Mouse (Mus musculus): ENCODE measurements at regions not wholly inside any gene's neighbourhood (a gene's known extent, or its start where the extent isn't known, plus 50 kb on each side); places are given as distances from the start of the nearest gene placed in this dataset.
"Not testable (repeated sequence)": the region's sequence is repeated elsewhere in the genome, so short reads cannot be mapped to it uniquely, and the experiment has no call there.

DNA sequence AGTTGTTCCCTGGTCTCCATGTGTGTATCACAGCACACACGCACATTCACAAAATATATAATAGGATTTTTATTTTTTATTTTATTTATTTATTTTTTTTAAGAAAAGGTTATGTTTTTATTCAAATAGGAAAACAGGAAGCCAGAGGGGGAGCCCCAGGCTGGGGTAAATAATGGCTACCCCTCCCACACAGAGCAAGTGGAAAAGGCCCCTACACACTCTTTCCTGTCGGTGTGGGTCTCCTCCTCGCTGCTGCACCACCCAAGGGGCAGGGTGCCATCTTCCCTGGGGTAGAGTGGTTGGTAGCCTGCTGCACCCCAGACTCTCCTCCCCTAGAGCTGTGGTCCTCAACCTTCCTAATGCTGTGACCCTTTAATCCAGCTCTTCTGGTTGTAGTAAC lies 181.6 kb downstream of the Katnal1 start:
- TF ChIP-seq EP300 (IDR thresholded peaks at IDR 0.05; ENCODE audit: insufficient read depth, low read depth, low read length) (no peak), POLR2A (IDR thresholded peaks at IDR 0.05; ENCODE audit: insufficient read depth, low read length) (no peak), CTCF (IDR thresholded peaks at IDR 0.05; ENCODE audit: low read depth, low read length) (no peak)
- no peaks in the 10 kb centered on the region for H3K27me3 ChIP-seq (ENCODE audit: control insufficient read depth, insufficient read depth, low read length, poor library complexity, severe bottlenecking)
- H3K36me3 ChIP-seq (ENCODE audit: control insufficient read depth, insufficient read depth, low read length, poor library complexity, severe bottlenecking) = no peaks in the 10 kb centered on the region
- peak overlapping the region; percentile 90; the same call in 1 of the 2 replicates for H3K27ac ChIP-seq (ENCODE audit: insufficient read depth, low read length)
- H3K4me3 ChIP-seq (ENCODE audit: low read depth, low read length) = no peak overlapping the region
- H3K9ac ChIP-seq (ENCODE audit: low read depth, poor library complexity, severe bottlenecking) = peak overlapping the region; percentile 40; the same call in 1 of the 2 replicates
- 0 out of 2 replicates have a peak, but pooled peaks cover 3% of the 10 kb centered on the region for H3K9me3 ChIP-seq (replicated peaks; ENCODE audit: control insufficient read depth, insufficient read depth, low read length, poor library complexity, severe bottlenecking)
- peaks cover 3% of the 10 kb centered on the region for H3K4me1 ChIP-seq (ENCODE audit: control insufficient read depth, insufficient read depth, low read length)

DNA sequence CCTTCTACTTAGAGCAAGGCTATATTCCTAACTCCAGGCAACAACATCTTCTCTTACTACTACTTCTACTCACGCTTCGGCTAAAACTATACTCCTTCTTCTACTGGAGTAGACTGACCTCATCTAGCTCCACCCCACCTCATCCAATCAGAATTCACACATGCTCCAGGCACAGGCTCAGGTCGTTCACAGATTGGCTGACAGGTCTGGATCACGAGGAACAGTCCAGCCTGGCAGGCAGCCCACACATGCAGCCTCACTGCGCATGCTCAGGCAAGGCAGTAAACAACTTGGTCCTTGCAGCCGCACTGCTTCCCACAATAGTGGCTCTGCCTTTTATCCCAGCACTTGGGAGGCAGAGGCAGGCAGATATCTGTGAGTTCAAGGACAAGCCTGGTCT lies 182.4 kb downstream of the Katnal1 start:
- peak overlapping the region; percentile 65; the same call in 1 of the 2 replicates for H3K9ac ChIP-seq (ENCODE audit: low read depth, poor library complexity, severe bottlenecking)
- TF ChIP-seq EP300 (IDR thresholded peaks at IDR 0.05; ENCODE audit: insufficient read depth, low read depth, low read length) = peak; percentile 88; the same call in 1 of the 2 replicates

DNA sequence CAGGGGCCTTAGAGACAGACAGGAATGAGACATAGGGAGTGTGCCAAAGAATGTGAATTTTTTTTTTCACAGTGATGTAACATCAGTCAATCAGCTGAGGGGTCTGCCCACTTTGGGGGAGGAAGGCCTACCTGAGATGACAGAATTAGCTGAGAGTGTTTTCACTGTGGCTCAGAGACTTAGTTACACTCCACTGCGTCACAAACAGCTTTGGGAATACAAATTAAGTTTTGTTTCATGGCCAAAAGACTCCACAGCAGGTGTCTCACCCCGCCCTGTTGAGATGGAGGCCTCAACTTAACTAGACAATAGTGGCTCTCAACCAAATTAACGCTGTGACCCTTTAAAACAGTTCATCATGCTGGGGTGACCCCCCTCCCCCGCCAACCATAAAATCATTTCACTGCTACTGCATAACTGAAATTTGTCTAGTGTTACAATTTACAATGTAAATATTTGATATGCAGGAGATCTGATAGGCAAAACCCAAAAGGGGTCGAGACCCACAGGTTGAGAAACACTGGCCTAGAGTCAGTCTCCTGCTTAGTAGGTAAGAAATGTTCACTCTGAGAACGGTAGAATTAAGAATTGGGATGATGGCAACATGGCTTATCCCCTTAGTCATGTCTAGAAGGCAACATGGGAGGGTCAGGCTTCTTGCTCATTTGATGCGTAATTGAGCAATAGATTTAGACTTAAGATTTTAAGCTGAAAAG lies 184.3 kb downstream of the Katnal1 start:
- Histone ChIP-seq H3K4me1 (ENCODE audit: control insufficient read depth, insufficient read depth, low read length) (peaks cover 7% of the 10 kb centered on the region), H3K9ac (ENCODE audit: low read depth, poor library complexity, severe bottlenecking) (no peak overlapping the region), H3K27me3 (ENCODE audit: control insufficient read depth, insufficient read depth, low read length, poor library complexity, severe bottlenecking) (no peaks in the 10 kb centered on the region), H3K27ac (ENCODE audit: insufficient read depth, low read length) (peak overlapping the region; percentile 43), H3K9me3 (replicated peaks; ENCODE audit: control insufficient read depth, insufficient read depth, low read length, poor library complexity, severe bottlenecking) (0 out of 2 replicates have a peak, but pooled peaks cover 3% of the 10 kb centered on the region), H3K4me3 (ENCODE audit: low read depth, low read length) (no peak overlapping the region), H3K36me3 (ENCODE audit: control insufficient read depth, insufficient read depth, low read length, poor library complexity, severe bottlenecking) (no peaks in the 10 kb centered on the region)
- TF ChIP-seq CTCF (IDR thresholded peaks at IDR 0.05; ENCODE audit: low read depth, low read length) = no peak
- TF ChIP-seq POLR2A (IDR thresholded peaks at IDR 0.05; ENCODE audit: insufficient read depth, low read length) = no peak
- 0 out of 2 replicates have a peak, but pooled peaks have one; percentile 16 for TF ChIP-seq EP300 (IDR thresholded peaks at IDR 0.05; ENCODE audit: insufficient read depth, low read depth, low read length)

More for the DNA sequence above, 182.4 kb downstream of the Katnal1 start:
- Histone ChIP-seq H3K27ac (ENCODE audit: insufficient read depth, low read length) (peak overlapping the region; percentile 90), H3K4me3 (ENCODE audit: low read depth, low read length) (peak overlapping the region; percentile 66)
- not testable (repeated sequence) for H3K4me1 ChIP-seq (ENCODE audit: control insufficient read depth, insufficient read depth, low read length); H3K36me3 ChIP-seq (ENCODE audit: control insufficient read depth, insufficient read depth, low read length, poor library complexity, severe bottlenecking); H3K27me3 ChIP-seq (ENCODE audit: control insufficient read depth, insufficient read depth, low read length, poor library complexity, severe bottlenecking); H3K9me3 ChIP-seq (replicated peaks; ENCODE audit: control insufficient read depth, insufficient read depth, low read length, poor library complexity, severe bottlenecking)

DNA sequence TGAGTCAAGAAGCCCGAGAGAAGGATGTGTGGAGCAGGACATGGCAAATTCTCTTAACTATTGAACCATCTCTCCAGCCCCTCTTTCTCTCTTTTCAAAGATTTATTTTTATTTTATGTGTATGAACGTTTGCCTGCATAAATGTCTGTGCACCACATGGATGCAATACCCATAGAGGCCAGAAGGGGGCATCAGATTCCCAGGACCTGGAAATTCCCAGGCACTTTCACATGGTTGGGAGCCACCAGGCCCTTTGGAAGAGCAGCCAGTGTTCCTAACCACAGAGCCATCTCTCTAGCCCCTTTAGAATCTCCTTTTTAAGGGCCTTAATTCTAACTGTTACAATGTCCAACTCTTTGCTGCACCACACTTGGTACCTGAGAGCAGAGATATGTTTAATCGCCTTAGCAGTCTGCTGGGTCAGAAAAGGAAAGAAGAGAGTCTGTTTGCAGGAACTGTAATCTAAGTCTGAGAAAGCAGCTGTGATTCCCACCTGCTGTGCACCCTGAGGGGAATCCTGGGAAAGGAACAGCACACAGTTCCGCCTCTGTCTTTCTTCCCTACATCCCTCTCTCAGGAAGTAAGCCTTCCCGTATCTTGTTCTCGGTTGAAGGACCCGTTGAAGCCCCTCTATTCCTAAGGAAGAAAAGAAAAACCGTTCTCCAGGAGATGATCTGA lies 186.8 kb downstream of the Katnal1 start:
- no peak overlapping the region for H3K9ac ChIP-seq (ENCODE audit: low read depth, poor library complexity, severe bottlenecking)
- H3K27ac ChIP-seq (ENCODE audit: insufficient read depth, low read length) = no peak overlapping the region

DNA sequence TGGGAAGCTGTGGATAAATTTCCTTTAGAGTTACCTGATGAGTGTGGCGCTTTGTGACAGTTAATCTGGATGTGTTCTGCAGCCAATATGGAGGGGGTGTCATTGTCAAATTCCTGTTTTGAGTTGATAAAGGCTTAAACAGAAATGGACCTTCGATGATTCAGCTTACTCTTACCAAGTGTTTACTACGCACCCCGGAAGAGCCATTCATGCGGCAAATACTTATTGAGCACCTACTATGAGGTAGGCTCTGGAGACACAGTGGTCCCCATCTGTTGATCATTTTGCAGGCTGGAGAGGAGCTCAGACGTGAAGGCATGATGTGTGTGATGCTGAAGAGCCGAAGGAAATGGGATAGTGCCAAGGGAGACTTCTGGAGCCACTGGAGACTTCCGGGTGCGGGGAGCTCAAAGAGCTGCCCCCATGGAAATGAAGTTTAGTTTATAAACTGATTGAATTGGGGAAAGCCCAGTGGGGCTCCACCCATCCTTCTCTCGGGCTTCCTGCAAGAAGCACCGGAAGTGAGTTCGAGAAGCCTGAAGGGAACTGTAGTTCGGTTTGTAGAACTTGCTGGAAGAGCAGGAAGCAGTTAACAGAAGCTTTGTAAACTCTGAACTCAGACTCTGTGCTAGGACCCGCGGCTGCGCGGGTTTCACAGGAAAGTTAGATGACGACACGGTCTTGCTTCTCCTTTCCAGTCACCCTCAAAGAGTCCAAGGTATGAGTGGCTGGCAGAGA lies 187.7 kb downstream of the Katnal1 start:
- peak overlapping the region; percentile 18; the same call in 1 of the 2 replicates for H3K4me3 ChIP-seq (ENCODE audit: low read depth, low read length)
- H3K4me1 ChIP-seq (ENCODE audit: control insufficient read depth, insufficient read depth, low read length) = peaks cover 16% of the 10 kb centered on the region
- 0 out of 2 replicates have a peak, but pooled peaks cover 3% of the 10 kb centered on the region for H3K9me3 ChIP-seq (replicated peaks; ENCODE audit: control insufficient read depth, insufficient read depth, low read length, poor library complexity, severe bottlenecking)
- H3K36me3 ChIP-seq (ENCODE audit: control insufficient read depth, insufficient read depth, low read length, poor library complexity, severe bottlenecking) = no peaks in the 10 kb centered on the region
- peak overlapping the region; percentile 8; the same call in 1 of the 2 replicates for H3K27ac ChIP-seq (ENCODE audit: insufficient read depth, low read length)
- H3K9ac ChIP-seq (ENCODE audit: low read depth, poor library complexity, severe bottlenecking) = no peak overlapping the region
- TF ChIP-seq POLR2A (IDR thresholded peaks at IDR 0.05; ENCODE audit: insufficient read depth, low read length) = no peak
- no peak for TF ChIP-seq EP300 (IDR thresholded peaks at IDR 0.05; ENCODE audit: insufficient read depth, low read depth, low read length)
- TF ChIP-seq CTCF (IDR thresholded peaks at IDR 0.05; ENCODE audit: low read depth, low read length) = no peak
- no peaks in the 10 kb centered on the region for H3K27me3 ChIP-seq (ENCODE audit: control insufficient read depth, insufficient read depth, low read length, poor library complexity, severe bottlenecking)

More for the DNA sequence above, 186.8 kb downstream of the Katnal1 start:
- H3K4me3 ChIP-seq (ENCODE audit: low read depth, low read length) = no peak overlapping the region
- no peaks in the 10 kb centered on the region for H3K36me3 ChIP-seq (ENCODE audit: control insufficient read depth, insufficient read depth, low read length, poor library complexity, severe bottlenecking)
- TF ChIP-seq CTCF (IDR thresholded peaks at IDR 0.05; ENCODE audit: low read depth, low read length) (peak; percentile 37), POLR2A (IDR thresholded peaks at IDR 0.05; ENCODE audit: insufficient read depth, low read length) (no peak)
- no peaks in the 10 kb centered on the region for H3K27me3 ChIP-seq (ENCODE audit: control insufficient read depth, insufficient read depth, low read length, poor library complexity, severe bottlenecking)
- H3K9me3 ChIP-seq (replicated peaks; ENCODE audit: control insufficient read depth, insufficient read depth, low read length, poor library complexity, severe bottlenecking) = 0 out of 2 replicates have a peak, but pooled peaks cover 3% of the 10 kb centered on the region
- peaks cover 16% of the 10 kb centered on the region for H3K4me1 ChIP-seq (ENCODE audit: control insufficient read depth, insufficient read depth, low read length)

Measured in ES-Bruce4 (cell line).